Mouse (Mus musculus) skeletal muscle tissue, adult 2 months (tissue): Measurements from ENCODE around the gene Ccdc28b.
A peak's percentile ranks its signal among the peaks of the same experiment; 100 is the strongest.

ENCODE experiments used
- DNase-seq: peaks from one replicate; pipeline ENCODE4 v3.0.0-alpha.2; 2012; ENCODE audit warnings: low read depth, low spot score

Gene Ccdc28b

DNA sequence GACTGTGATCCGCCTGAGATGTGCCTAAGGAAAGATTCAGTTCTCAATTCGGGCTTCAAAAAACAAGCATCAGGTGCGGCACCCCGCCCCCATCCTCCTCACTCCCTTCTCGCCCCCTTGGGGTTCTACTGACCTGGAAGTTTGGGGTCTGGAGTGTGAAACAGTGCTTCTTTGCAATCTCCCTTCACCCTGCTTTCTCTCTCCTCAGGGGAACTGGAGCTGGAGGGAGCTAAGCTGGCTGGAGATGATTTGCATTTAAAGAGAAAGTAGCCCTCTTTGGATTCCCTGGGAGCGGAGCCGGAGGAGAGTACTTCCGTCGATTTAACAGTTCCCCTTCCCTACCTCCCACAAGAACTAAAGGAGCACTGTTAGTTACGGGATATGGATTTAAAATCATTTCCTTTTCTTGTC lies at the start of gene Ccdc28b:
Gene Ccdc28b, minus strand, starts transcription at position 267 of the 411 bp plus-strand sequence.
- DNase-seq = no peak

DNA sequence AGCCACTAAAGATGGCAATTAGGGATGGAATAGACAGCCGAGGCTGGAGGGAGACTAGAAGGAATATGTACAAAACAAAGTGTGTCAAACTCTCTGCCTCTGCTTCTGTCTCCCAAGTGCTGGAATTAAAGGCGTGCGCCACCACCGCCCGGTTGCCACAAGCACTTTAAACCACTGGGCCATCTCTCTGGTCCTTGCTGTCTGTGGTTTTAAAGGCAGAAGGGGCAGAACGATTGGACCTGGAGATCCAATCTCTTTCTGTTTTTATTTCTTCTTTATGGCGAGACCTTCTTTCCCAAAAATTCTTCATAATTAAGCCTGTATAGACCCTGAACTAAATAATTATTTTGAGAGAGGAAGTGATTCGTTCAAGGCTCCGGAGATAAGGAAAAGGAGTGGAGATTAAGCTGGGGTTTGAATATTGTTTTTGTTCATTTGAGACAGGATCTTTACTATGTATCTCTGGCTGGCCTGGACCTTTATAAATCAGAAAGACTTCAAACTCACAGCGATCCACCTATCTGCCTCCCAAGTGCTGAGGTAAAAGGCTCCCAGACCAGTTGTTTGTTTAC lies 49.2 kb upstream of the Ccdc28b start:
- DNase-seq = no peak

DNA sequence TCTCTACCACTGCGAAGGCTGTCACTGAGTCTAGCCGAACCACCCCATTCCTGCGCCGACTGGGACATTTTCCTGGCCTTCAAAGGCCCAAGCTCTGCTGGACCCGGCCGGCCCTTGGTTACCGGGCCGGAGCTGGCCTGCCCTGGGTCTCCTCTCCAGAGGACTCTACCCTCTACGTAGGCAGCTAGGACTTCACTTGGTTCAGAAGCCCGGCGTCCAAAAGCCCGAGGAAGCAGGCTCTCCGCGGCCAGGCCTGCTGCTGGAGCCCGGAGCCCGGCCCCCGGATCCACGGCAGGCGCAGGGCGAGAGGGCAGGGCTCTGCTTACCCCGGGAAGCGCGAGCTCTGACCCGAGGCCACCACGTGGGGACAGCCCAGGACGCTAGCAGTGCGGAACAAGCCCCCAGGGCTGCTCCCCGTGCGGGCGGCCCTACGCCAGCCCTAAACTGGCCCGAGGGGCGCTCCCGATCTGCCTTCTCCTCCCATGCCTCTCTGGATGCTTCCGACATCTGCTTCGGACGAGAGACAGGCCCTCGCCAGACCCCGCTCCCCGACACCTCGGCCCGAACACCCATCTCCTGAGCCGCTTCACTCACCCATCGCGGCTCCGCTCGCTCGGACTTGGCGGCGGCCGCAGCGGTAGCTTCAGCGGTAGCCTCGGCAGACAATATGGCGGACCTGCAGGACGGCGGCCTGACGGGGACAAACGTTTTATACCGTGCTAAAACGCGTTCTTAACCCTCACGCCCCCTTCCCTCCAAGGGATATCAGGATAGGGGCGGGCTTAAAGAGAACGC lies 48.5 kb upstream of the Ccdc28b start, which contains the start of gene Kpna6:
Gene Kpna6, minus strand, starts transcription at position 685 of the 795 bp plus-strand sequence.
- peak; percentile 82 for DNase-seq

DNA sequence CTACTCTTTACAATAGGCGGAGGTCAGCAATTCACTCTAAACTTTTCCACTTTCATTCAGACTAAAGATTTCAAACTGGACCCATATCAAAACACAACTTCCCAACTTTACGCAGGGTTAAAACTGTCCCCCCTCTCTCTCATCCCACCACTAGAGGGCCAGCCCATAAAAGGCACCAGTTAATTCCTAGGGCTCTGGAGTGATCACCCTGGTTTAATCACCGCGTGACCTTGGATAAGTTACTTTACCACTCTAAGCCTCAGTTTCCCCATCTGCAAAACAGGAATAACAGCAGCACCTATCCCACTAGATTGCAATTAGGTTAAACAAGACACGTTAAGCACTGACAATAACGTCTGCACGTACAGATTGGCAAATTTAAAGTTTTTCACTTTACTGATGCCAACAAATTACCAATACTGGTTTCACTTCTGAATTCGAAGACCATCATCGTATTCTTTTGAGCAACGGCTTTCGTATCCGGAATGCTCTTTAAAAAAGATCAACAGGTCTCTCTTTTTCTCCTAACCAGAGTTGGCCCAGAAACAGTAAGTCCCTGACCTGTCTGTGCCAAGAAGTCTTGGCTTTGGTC lies 47.8 kb upstream of the Ccdc28b start:
- peak; percentile 11 for DNase-seq

DNA sequence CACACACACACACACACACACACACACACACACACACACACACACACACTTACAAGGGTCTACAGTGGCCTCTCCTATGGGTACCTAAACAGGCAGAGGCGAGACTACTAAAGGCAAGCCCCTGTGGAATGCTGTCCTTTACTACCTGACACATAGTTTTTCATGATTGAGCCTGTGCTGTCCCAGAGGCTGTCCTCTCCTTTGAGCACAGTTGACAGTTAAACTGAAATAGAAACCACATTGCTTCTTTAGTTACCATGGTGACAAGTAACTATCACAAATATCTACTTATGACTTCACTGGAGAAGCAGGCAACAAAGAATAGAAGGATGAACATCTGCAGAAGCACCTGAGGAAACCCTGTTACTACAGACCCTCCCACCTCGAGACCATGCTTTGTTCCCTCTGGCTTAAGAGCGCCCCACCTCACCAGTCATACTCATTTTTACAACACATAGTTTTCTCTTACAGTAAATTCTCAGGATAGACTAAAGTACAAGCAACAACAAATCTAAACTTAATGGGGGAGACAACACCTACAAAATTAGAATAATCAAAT lies 38.6 kb upstream of the Ccdc28b start:
- DNase-seq = no peak

DNA sequence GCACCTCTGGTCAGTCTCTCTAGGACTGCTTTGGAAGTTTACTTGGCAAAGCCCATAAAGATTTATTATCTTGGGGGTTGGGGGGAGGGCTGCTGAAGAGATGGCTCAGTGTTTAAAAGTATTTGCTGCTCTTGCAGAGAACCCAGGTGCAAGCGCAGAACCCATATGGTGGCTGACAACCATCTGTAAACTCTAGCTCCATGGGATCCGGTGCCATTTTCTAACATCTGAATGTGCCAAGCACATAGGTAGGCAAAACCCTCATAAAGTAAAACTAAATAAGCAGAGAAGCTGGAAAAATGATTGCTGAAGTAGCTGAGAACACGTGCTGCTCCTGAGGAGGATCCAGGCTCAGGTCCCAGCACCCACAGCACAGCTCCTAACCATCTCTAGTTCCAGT lies 37.8 kb upstream of the Ccdc28b start:
- DNase-seq = no peak

DNA sequence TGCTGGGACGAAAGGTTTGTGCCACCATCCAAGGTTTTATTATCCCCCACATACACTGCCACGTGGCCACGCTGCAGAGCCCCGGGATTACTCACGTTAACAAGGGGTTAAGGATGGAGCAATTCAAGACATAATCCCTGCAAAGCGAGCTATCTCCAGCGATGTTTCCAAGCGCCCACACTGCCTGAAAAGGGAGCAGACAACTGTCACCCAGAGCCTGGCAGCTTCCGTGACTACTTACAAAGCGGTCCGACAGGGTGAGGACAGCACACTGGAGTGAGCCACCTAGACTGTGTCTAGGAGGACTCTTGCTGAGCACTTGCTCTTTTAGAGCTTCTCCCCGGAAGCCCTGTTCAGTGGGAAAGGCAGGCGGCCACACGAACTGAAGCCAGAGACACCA lies 31.0 kb upstream of the Ccdc28b start:
- no peak for DNase-seq

DNA sequence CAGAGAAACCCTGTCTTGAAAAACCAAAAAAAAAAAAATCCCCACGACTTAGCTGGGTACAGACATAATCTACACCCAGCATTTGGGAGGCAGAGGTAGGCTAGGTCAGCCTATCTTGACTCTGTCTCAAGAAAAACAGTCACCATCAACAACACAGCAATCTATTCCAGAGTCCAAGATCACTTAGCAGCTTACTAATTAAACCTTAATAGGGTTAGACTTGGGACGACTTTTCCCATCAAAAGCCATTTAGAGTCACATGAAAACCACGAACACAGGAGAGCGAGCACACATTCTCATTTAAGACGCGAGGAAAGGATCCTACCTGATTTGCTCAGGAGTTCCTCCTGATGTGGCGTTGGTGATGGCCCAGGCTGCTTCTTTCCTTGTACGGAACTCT lies 26.6 kb upstream of the Ccdc28b start:
- no peak for DNase-seq

DNA sequence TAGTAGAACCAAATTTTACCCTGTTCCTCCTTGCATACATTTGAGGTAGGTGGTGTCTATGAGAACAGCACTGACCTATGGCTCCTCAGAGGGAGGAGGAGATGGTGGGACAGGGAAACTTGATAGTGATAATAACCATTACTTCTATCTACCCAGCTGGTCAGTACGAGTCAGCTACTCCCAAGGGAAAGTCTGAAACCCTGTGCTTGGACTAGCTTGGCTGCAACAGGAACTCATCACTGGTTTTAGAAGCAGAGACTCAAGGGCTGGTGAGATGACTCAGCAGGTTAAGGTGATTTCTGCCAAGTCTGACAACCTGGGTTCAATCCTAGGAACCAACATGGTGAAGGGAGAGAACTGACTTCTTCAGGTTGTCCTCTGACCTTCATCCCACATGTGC lies 24.9 kb upstream of the Ccdc28b start:
- DNase-seq = no peak

DNA sequence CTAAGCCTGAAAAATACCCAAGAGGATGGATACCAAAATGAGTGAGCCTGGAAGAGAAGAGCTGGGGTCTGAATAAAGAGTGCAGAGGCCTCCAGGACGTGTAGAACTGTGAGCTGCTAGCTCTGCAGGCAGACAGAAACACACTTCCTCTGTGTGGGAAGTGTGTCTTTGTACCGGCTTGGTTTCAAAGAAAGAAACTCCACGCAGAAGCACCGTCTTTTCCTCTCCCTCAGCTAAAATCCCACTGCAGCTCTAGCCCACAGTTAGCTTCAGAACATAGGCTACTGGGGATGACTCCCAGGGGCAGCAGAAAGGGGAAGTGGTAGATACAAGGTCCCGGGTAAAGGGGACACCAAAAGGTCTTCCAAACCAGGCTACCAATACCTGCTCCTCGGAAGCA lies 21.5 kb upstream of the Ccdc28b start:
- DNase-seq = no peak

DNA sequence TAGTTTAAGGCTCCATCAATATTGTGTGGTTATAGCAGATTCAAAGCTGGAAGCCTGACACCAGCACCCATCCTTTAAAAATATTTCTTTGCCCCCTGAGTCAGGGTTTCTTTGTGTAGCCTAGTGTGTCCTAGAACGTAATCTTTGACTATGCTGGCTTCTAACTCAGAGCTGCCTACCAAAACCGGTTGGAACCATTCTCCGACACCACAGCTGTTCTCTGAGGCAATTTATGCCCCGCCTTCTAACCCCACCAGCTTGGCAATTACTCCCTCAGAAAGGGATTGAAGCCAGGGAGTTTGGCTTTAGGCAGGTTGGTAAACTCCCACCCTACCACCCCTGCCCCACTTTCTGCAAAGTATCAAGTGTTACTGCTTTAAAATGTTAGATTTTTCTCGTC lies 18.0 kb upstream of the Ccdc28b start:
- no peak for DNase-seq

DNA sequence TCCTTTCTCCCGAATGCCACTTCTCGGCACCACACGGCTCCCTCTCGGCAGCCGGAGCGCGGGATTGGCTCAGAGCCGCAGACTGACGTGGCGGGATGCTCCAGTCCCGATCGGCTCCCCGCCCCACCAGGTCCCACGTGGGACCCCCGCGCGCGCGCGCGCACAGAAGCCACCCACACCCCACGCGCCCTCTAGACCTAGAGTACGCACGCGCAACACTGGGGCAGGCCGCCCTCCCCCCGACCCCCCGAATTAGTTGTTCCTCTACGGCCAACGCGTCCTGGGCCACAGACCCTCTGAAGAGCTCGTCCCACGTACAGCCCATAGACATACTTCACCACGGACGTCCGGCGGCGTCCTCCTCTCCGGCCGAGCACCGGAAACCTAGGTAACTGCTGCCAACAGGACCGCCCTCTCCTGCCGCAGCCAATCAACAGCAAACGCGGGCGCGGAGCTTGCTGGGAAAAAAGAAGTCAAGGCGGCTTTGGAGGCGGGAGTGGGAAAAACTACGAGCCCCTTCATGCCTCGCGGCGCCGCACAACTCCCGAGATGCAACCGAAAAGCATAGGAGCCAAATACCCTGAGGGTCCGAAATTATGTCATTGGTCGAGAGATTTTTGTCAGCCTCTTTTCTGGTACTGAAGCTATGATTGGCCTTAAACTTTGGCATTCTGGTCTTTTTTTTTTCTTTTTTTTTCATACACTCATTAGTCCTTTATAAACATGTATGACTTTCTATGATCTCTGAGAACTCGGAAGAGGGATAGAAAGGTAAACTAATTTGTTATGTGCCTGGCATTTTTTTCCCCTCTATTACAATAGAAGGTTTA lies 17.1 kb upstream of the Ccdc28b start, which contains the start of gene Txlna:
Gene Txlna, minus strand, starts transcription at position 428 of the 830 bp plus-strand sequence.
- DNase-seq = peak; percentile 94

DNA sequence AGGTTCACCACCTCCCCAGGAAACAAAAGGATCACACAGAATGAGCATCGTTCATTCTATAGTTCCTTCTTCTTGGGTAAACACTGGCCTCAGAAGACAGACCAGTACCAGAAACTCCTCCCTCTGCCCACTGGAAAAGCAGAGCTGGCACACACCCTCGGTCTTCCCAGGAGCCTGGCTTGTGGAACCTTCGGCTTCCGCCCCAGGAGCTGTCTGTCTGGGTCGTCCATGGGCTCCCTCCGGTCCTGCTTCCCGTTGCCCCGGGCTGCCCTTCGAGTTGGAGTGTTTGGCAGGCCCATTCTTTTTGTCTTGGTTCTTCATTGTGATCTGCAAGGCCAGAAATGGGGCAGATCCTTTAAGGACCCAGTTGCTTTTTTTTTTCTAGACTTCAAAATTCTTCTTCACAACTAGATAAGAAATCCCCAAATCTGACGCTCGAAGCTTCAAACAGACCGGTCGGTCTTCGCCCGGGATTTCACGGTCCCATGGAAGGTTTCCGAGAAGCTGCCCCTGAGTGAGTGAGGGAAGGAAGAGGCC lies 16.4 kb upstream of the Ccdc28b start:
- DNase-seq = no peak

DNA sequence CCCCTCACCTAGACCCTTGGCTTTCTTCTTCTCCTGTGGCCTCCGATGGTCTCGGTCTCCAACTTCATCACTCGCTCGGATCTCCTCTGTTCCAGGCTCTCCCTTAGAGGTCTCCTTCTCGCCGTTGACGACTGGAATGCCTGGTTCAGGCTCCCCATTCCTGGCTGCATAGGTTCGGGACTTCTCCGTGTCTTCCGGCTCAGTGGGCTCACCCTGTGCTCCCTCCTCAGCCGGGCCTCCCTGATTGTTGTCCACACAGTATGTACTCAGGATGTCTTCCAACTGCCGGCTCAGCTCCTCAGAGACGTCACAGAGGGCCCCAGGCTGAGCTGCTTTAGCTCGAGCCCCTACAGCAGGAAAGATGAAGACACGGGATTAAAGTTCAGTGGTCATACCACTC lies 15.5 kb upstream of the Ccdc28b start:
- no peak for DNase-seq

DNA sequence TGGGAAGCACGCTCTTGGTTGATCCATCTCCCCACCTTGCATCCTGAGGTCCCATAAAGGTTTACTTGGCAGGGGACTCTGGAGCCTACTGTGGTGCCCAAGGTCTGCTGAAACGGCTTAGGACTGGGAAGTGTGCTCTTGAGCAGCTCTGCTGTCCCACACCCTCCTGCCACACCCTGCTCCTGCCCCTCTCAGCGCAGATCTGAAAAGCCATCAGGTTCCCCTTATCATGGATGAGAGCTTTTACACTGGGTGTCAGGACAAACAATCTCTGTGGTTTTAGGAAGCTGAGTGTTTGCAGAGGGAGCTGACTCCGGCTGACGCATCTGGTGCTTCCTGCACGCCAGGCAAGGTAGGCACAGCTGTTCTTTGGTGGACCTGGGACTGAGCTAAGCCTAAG lies 10.1 kb upstream of the Ccdc28b start:
- no peak for DNase-seq

DNA sequence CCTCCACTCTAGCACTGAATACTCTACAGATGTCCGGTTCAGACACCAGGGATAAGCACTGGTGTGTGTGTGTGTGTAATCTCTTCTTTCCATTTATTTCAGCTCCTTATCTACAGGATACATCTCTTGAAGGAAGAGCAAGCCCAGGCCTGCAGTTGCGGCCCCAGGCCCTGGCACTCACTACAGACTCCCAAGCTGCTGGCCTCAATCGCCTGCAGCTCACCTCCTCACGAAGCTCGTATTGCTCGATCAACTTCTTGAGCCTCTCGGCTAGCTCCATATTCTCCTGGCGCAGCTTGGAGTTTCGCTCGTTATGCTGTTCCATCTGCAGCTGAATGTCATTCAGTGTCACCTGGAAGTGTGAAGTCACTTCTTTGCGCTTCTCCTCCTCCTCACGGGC lies 8.1 kb upstream of the Ccdc28b start:
- no peak for DNase-seq

DNA sequence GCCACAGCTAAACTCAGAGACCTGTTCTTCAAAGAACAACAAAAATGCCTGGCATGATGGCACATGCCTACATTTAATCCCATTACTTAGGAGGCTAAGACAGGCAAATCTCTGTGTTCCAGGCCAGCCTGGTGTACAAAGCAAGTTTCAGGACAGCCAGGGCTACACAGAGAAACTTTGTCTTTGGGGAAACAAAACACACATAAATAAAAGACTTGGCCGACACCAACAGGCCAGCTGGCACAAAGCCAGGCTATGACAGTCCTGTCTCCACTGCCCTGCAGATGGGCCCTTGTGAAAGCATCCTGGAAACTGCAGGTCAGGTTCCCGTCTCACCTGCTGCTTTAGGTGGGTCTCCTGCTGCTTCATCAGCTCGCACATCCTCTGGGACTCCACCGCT lies 7.2 kb upstream of the Ccdc28b start:
- DNase-seq = no peak

DNA sequence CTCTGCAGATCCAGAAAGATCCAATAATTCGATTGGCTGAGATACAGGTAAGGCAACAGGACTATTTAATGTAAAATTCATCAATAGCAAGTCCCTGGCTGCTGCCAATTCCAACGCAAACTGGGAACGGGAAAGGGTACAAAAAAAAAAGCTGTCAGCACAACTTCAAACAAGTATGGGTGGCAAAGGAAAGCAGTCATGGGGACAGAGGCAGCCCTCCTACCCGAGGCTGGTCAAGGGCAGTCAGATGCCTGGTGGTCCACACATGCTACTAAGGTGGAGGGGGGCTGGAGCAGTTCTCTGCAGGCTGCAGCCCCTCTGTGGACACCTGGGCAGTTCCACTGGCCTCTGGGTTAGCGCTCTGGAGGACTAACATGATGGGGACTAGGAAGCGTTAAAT lies 2.3 kb upstream of the Ccdc28b start:
- no peak for DNase-seq

DNA sequence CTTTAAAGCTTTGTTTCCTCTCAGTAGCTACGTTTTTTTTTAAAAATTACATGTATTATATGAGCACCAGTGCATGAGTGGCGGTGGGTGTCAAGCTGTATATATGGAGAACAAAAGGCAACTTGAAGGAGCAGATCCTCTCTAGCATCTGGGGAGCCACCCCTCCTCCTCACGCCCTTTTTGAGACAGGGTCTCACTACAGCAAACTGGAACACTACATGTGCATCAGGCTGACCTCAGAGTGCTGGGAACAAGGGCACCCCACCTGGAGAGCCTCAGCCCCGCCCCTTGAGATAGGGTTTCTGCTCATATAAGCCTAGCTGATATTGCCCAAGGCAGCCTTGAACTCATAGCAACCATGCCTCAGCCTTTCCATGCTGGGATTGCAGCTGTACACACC lies 1.7 kb upstream of the Ccdc28b start:
- DNase-seq = no peak

DNA sequence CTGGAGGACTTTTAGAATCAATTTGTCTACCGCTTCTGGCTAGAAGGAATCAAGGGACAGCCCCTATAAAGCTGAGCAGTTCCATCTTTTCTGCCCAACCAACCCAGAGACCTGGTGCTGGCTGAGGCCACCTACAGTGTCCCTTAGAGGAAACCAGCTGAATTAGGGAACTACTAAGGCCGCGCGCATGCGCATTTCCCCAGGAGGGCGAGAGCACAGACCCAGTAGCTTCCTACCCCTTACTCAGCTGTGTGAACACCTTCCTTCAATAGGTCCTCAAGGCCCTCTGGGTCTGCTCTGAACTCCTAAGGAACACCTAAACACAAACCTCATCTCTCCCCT lies 1.3 kb upstream of the Ccdc28b start:
- peak; percentile 74 for DNase-seq

DNA sequence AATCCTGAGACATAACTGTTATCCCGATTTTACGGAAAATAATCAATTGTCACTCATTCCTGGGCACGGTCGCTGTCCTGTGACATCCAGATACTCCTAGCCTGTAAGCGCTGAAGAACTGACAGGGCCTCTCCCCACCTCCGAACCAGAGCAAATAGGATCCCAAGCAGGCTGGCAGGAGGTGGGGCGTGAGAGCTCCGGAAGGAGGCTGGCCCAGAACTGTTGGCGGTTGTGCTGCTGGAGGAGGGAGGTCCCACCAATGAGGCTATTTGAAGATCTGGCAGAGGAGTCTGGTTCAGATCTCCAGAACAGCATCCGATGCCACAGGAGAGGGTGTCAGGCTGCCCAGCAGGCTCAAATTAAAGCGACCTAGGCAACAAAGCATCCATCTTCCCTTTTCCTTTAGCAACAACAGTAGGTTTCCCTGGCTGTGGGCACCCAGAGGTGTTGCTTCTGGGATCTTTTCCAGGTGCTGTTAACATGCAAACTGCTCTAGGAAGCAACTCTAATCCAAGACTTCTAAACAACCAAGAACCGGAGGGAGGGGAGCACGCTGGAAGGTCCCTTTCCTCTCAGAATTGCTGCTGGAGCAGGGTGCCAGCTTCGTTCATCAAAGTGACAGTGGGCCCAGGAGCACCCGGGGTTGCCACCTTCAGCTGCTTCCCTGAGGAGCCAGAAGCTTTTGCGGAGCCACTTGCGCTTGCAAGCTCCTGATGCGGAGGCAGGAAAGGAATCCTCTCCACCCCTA lies 708 bp upstream of the Ccdc28b start:
- peak; percentile 95 for DNase-seq
